In genomic region chr8:71528362-71529073, GRCm38 (mm10) we compare ENCODE assay signal across 8 mouse cellular contexts. TPM values are rescaled to one million over a fixed set of nuclear protein-coding genes. Genes with fewer than 3 reads are reported as not detected.
DNase-seq lines count a peak whose midpoint lies in the region; ATAC-seq and TF ChIP-seq lines count a peak whose summit lies in the region.

No protein-coding gene starts in this region.

- H3K4me1 ChIP-seq in heart, embryonic 14.5 days (ENCODE audit: control insufficient read depth in 2 of 2, insufficient read depth in 2 of 2, low read length in 2 of 2) = peaks cover 28 to 29% of the 10 kb centered on the region in 2 experiments
- no peaks in the 10 kb centered on the region for H3K4me1 ChIP-seq in midbrain, postnatal 0 days (ENCODE audit: insufficient read depth, low read length)

- 61% methylated on average over 11 of the region's 11 CpGs for WGBS in heart, embryonic 14.5 days
- 83% methylated on average over 11 of the region's 11 CpGs for WGBS in midbrain, postnatal 0 days

- no peaks in the 10 kb centered on the region for H3K9me3 ChIP-seq in heart, embryonic 14.5 days (ENCODE audit: control insufficient read depth, low read length)
- no peaks in the 10 kb centered on the region for H3K9me3 ChIP-seq in midbrain, postnatal 0 days (ENCODE audit: low read length)

- no peak overlapping the region for H3K4me2 ChIP-seq in heart, embryonic 14.5 days (ENCODE audit: low read length)
- H3K4me2 ChIP-seq in midbrain, postnatal 0 days (ENCODE audit: low read depth, low read length, poor library complexity, severe bottlenecking) = no peak overlapping the region

- H3K36me3 ChIP-seq in heart, embryonic 14.5 days (ENCODE audit: control insufficient read depth, insufficient read depth, low read length) = no peaks in the 10 kb centered on the region
- no peaks in the 10 kb centered on the region for H3K36me3 ChIP-seq in midbrain, postnatal 0 days (ENCODE audit: insufficient read depth, low read length)

- peak overlapping the region; percentile 83 for H3K27ac ChIP-seq in gastrocnemius, adult 2 months
- peak overlapping the region; percentile 88 to 95 for H3K27ac ChIP-seq in heart, embryonic 14.5 days (replicated peaks in 1 of 2; ENCODE audit: control insufficient read depth in 1 of 2, insufficient read depth in 1 of 2, low read depth in 2 of 2, low read length in 2 of 2)
- H3K27ac ChIP-seq in midbrain, postnatal 0 days (ENCODE audit: low read depth, low read length) = 0 out of 2 replicates have a peak overlapping the region, but pooled peaks have one; percentile 12

- peak; percentile 26 for DNase-seq in gastrocnemius, adult 2 months
- DNase-seq in gastrocnemius, postnatal 36 days = no peak
- peak; percentile 50 to 63 for DNase-seq in kidney, postnatal 4 days
- no peak for DNase-seq in midbrain, postnatal 0 days (ENCODE audit: low spot score)
- DNase-seq in adipocyte (ENCODE audit: low spot score) = no peak
- no peak for DNase-seq in retina, embryonic 14.5 days (ENCODE audit: low spot score)
- DNase-seq in c-Kit-positive CD71-positive TER-119-positive erythroid progenitor cells, embryonic 14.5 days (ENCODE audit: low spot score) = no peak

- no peak overlapping the region for H3K4me3 ChIP-seq in gastrocnemius, adult 2 months
- H3K4me3 ChIP-seq in heart, embryonic 14.5 days (ENCODE audit: control insufficient read depth in 1 of 2, insufficient read depth in 1 of 2, low read depth in 1 of 2, low read length in 2 of 2) = no peak overlapping the region
- H3K4me3 ChIP-seq in midbrain, postnatal 0 days (ENCODE audit: low read depth, low read length) = no peak overlapping the region

- intact Hi-C loops in gastrocnemius, adult 2 months (cut with DNase I) = no loop called here
- intact Hi-C loops in gastrocnemius, postnatal 36 days (cut with DNase I) = no loop called here

- no peak overlapping the region for H3K9ac ChIP-seq in heart, embryonic 14.5 days (ENCODE audit: low read length)
- H3K9ac ChIP-seq in midbrain, postnatal 0 days (replicated peaks; ENCODE audit: low read length, poor library complexity, severe bottlenecking) = no peak overlapping the region

- no peaks in the 10 kb centered on the region for H3K27me3 ChIP-seq in heart, embryonic 14.5 days (ENCODE audit: control insufficient read depth, insufficient read depth, low read length)
- H3K27me3 ChIP-seq in midbrain, postnatal 0 days (ENCODE audit: insufficient read depth, low read length) = peaks cover 17% of the 10 kb centered on the region

- peak; percentile 70 for ATAC-seq in heart, embryonic 14.5 days (ENCODE audit: insufficient number of reproducible peaks, insufficient read depth, low FRiP score, low read depth)
- no peak for ATAC-seq in midbrain, postnatal 0 days (ENCODE audit: low FRiP score)

- no peak for TF ChIP-seq CTCF in gastrocnemius, adult 2 months (IDR thresholded peaks at IDR 0.05)
- TF ChIP-seq CTCF in midbrain, postnatal 0 days (IDR thresholded peaks at IDR 0.05) = no peak

RNA-seq across cellular contexts. Expression of gene Ccdc194, which starts 3.0 kb away (rescaled TPM):
- total RNA-seq in gastrocnemius, adult 2 months (2021) = not detected
- not detected for total RNA-seq in gastrocnemius, postnatal 36 days (2021)
- 0.35 and 0.89 TPM in 2 replicates for polyA plus RNA-seq in heart, embryonic 14.5 days (2014; fragmentation: Nextera tagmentation; extraction: Ambion mirVana)
- 0.27 TPM in 1 of 2 replicates, not detected in the other for total RNA-seq in midbrain, postnatal 0 days (2014; rRNA removed)
- not detected in 2 replicates for polyA plus RNA-seq in midbrain, postnatal 0 days (2015; fragmentation: Nextera tagmentation; extraction: Ambion mirVana)

RNA-seq across cellular contexts. Expression of gene Bst2, which starts 8.7 kb away (rescaled TPM):
- total RNA-seq in gastrocnemius, adult 2 months (2021) = 1 to 10 TPM; 4.3 to 8.3 TPM
- total RNA-seq in gastrocnemius, postnatal 36 days (2021) = 1 to 10 TPM; 7.6 to 9.9 TPM
- polyA plus RNA-seq in heart, embryonic 14.5 days (2014; fragmentation: Nextera tagmentation; extraction: Ambion mirVana) = 10.8 and 19.0 TPM in 2 replicates
- 12.6 and 15.3 TPM in 2 replicates for total RNA-seq in midbrain, postnatal 0 days (2014; rRNA removed)
- polyA plus RNA-seq in midbrain, postnatal 0 days (2015; fragmentation: Nextera tagmentation; extraction: Ambion mirVana) = 15.3 and 17.6 TPM in 2 replicates

RNA-seq across cellular contexts. Expression of gene Mvb12a, which starts 14.2 kb away (rescaled TPM):
- total RNA-seq in gastrocnemius, adult 2 months (2021) = 10 to 100 TPM; 21.5 to 27.7 TPM
- total RNA-seq in gastrocnemius, postnatal 36 days (2021) = 10 to 100 TPM; 20.8 to 24.8 TPM
- polyA plus RNA-seq in heart, embryonic 14.5 days (2014; fragmentation: Nextera tagmentation; extraction: Ambion mirVana) = 62.2 and 64.0 TPM in 2 replicates
- 77.4 and 79.2 TPM in 2 replicates for total RNA-seq in midbrain, postnatal 0 days (2014; rRNA removed)
- polyA plus RNA-seq in midbrain, postnatal 0 days (2015; fragmentation: Nextera tagmentation; extraction: Ambion mirVana) = 81.4 and 82.6 TPM in 2 replicates

RNA-seq across cellular contexts. Expression of gene Plvap, which starts 17.0 kb away (rescaled TPM):
- total RNA-seq in gastrocnemius, adult 2 months (2021) = 10 to 100 TPM in 1 of 2 experiments, 1 to 10 TPM in 1; 9.3 to 11.6 TPM
- 1 to 10 TPM; 5.6 to 9.3 TPM for total RNA-seq in gastrocnemius, postnatal 36 days (2021)
- polyA plus RNA-seq in heart, embryonic 14.5 days (2014; fragmentation: Nextera tagmentation; extraction: Ambion mirVana) = 109 and 121 TPM in 2 replicates
- 4.8 and 7.6 TPM in 2 replicates for total RNA-seq in midbrain, postnatal 0 days (2014; rRNA removed)
- polyA plus RNA-seq in midbrain, postnatal 0 days (2015; fragmentation: Nextera tagmentation; extraction: Ambion mirVana) = 9.0 and 10.4 TPM in 2 replicates

RNA-seq across cellular contexts. Expression of gene Tmem221, which starts 30.2 kb away (rescaled TPM):
- total RNA-seq in gastrocnemius, adult 2 months (2021) = not detected
- under 1 TPM in 1 of 2 experiments, not detected in 1; 0.15 TPM for total RNA-seq in gastrocnemius, postnatal 36 days (2021)
- polyA plus RNA-seq in heart, embryonic 14.5 days (2014; fragmentation: Nextera tagmentation; extraction: Ambion mirVana) = 0.53 TPM in 1 of 2 replicates, not detected in the other
- total RNA-seq in midbrain, postnatal 0 days (2014; rRNA removed) = 0.11 and 0.14 TPM in 2 replicates
- polyA plus RNA-seq in midbrain, postnatal 0 days (2015; fragmentation: Nextera tagmentation; extraction: Ambion mirVana) = 0.20 TPM in 1 of 2 replicates, not detected in the other

Comparison
In these comparisons a context has a peak if more than half of its experiments do, and no peak if none do; other contexts are left out.
1. DNase-seq: peak in gastrocnemius, adult 2 months (single experiment) and kidney, postnatal 4 days (2 of 2); none in gastrocnemius, postnatal 36 days (0 of 2), midbrain, postnatal 0 days (single experiment), adipocyte (single experiment), retina, embryonic 14.5 days (single experiment) and c-Kit-positive CD71-positive TER-119-positive erythroid progenitor cells, embryonic 14.5 days (single experiment).
2. H3K27ac ChIP-seq: peak in every context shown above with its lines; median percentile 92 in heart, embryonic 14.5 days; 83 in gastrocnemius, adult 2 months; 12 in midbrain, postnatal 0 days.